Mouse (Mus musculus): ENCODE data around the gene Spp2. TPM values are rescaled to one million over a fixed set of nuclear protein-coding genes. Genes with fewer than 3 reads are reported as not detected.
A peak's percentile ranks its signal among the peaks of the same experiment; 100 is the strongest.
"Not testable (repeated sequence)": the region's sequence is repeated elsewhere in the genome, so short reads cannot be mapped to it uniquely, and the experiment has no call there.

The Spp2 gene
- total RNA-seq, 2 experiments from 2014 or later = not detected

DNA sequence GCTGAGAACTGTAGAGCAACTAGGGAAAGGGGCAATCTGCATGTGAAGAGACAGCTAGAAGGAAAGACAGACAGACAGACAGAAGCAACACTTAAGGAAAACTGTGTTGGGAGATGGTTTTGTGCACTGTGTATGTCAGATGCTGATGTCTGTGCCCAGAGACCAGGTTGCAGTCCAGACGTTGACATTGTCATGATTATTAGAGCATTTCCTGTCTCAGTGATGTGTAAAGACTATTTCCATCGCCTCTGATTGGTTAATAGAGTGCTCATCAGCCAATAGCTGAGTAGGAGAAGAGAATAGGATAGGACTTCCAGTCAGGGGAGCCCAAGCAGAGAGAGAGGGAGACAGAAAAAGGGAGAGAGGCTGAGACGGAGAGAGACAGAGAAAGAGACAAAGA, 25.8 kb downstream of the Spp2 start:
- no peak for DNase-seq

DNA sequence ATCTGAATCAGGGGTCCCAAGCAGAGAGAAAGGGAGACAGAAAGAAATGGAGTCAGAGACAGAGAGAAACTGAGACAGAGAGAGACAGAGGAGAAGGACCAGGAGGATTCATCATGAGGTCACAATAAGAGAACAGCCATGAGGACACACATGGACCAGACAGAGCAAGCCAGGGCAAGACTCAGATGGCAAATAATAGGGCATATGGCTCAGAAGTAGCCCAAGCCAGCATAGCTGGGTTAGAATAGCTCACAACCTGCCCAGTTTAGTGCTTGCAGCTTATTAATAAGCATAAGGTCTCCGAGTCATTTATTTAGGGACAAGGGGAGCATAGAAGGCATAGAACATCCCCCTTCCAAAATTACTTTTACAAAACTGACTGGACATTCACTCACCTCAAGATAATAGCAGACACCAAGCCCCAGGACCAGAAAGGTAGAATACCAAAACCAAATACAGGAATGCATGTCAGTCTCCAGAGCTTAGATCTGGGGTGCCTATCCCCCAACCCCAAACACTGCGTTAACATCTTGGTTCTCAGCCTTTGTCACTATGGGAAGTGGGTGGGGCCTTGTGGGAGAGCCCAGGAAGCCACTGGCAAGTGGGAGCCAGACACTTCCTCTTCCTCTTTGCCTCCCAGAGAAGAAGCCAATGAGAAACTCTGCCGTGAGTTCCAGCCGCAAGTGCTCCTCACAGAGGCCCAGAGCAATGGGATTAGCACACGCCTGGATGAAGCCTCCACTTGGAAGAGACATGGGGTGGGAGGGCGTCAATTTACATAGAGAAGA, 26.5 kb downstream of the Spp2 start:
- no peak for DNase-seq
- intact Hi-C loops (cut with DNase I; ENCODE audit: low total_unique reads) = no loop called here

More for the DNA sequence above, 25.8 kb downstream of the Spp2 start:
- intact Hi-C loops (cut with DNase I; ENCODE audit: low total_unique reads) = no loop called here

DNA sequence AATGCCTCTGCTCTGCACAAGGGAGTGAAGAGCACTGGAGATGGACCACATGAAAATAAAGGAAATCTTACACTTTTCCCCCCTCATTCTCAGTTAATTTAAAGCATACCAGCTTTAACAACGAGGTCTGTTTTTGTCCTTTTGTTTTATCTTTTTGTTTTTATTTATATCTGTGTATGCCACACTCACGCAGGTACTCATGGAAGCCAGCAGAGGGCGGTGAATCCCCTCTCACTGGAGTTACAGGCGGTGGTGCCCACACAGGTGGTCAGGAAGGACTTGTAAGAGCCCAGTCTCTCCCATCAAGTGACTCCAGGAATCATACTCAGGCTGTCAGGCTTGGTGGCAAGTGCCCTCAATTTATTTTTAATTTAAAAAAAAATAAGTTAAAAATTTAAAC, 27.3 kb downstream of the Spp2 start:
- intact Hi-C loops (cut with DNase I; ENCODE audit: low total_unique reads) = no loop called here

DNA sequence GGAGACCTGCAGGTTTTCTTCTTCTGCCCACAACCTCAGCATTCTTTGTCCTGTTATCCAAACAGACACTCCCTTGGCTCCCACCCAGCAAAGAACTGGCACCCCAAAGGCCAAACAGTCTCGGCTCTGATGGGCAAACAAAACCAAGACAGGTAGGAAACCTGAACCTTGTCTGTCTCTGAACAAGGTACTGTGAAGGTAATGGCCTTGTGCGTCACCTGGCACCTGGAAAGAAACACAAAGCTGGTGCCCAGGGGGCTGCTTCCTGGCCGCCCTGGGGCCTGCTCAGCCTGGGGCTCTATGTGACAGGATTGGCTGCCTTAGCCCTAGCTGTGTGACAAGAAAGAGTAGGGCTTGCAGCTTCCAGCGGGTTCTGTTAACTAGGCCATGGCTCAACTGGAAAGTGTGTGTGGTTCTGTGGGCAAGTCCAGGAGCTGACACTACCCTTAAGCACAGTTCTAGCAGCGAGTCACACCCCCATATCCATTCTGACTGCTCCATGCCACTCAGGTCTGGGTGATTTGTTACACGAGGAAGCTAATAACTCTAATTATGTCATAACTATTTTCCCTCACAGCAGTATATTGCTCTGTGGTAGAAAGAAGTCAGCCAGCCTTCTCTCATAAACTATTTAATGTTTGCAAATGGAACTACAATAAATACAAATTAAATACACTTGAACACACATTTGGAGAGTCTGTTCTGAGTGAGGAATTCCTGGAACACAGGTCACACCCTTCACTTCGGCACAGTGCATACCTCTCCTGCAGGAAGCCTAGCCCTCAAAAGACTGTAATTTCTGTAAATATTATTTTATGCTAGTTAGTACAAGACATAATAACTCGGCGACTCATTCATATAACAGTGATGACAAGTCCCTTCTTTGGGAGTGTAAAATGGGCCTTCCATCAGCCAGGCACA, 30.7 kb downstream of the Spp2 start:
- no peak for DNase-seq
- intact Hi-C loops (cut with DNase I; ENCODE audit: low total_unique reads) = no loop called here

More for the DNA sequence above, 27.3 kb downstream of the Spp2 start:
- DNase-seq = no peak

DNA sequence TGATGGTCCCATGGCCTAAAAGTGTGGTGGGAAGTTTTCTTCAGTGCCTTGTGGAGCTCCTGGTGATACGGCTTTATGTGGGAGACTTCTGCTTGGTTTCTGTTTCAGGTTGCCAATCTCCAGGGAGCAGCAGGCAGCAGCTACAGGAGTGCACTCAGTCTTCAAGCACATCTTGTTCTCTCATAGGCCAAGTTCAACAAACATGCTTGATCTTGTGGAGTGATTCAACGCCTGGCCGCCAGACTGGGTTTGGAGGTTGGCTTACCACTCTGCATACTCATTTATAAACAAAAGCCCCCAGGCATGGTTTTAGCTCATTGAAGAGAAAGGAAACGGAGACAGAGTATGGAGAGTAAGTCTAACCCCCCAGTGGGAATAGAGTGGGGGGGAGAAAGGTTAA, 36.6 kb downstream of the Spp2 start:
- no peak for DNase-seq
- intact Hi-C loops (cut with DNase I; ENCODE audit: low total_unique reads) = no loop called here

DNA sequence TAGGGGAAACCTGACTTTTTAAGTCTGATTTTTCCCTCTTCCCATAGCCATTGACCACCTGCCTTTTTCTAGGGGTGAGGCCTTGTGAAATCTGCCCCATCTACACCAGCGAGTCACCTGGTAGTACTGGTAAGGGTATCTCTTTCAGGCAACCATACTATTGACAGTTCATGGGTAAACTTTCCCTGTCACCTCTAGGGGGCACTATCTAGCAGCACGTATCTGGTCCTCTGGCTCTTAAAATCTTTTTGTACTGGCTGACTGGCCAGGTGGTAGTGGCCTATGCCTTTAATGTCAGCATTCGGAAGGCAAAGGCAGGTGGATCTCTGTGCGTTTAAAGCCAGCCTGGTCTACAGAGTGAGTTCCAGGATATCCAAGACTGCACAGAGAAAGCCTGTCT, 38.6 kb downstream of the Spp2 start:
- DNase-seq = no peak
- intact Hi-C loops (cut with DNase I; ENCODE audit: low total_unique reads) = no loop called here

DNA sequence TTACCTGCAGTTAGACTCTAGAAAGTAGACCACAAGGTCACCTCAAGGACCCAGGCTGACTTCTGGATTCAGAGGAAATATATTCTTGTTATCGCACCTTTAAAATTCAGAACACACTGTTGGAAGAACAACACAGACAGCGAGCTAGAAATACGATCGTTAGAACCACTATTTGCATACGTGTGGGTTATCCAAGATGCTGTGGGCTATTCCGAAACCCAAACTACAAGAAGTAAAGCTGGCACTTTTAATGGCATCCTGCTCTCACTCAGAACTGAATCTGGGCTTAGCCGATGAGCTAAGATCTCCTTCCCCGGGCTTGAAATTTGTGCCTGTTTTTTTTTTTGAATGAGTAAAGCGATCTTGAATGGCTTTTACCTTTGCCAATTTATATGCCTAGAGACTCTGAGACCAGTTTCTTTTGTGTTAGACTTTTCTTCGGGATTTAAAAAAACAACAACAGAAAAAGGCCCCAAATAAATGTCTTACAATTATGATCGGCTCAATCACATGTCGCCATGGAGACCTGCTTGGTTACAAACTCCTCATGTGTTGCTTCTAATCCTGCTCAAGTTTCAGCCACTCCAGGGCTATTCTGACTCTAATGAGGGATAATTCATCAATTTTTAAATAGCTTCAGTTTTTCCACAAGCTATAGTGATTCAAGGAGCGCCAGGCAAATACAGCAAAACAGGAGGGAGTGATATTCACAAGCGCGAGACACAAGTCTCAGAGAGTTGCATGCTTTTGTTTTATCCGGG, 39.7 kb downstream of the Spp2 start:
- intact Hi-C loops (cut with DNase I; ENCODE audit: low total_unique reads) = no loop called here
- DNase-seq = no peak

DNA sequence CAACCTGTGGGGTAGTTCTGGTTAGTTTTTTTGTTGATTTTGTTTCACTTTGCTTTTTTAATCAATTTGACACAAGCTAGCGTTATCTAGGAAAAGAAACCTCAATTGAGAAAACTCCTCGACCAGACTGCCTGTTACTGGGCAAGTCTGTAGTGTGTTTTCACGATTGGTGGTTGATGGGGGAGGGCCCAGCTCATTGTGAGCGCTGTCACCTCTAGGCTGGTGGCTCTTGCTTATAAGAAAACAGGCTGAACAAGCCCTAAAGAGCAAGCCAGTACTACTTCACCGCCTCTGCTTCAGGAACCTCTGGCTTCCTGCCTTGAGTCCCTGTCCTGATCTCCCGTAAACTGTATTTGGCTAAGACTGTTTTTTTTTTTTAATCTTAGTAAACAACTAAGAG, 40.7 kb downstream of the Spp2 start:
- intact Hi-C loops (cut with DNase I; ENCODE audit: low total_unique reads) = no loop called here
- DNase-seq = no peak

DNA sequence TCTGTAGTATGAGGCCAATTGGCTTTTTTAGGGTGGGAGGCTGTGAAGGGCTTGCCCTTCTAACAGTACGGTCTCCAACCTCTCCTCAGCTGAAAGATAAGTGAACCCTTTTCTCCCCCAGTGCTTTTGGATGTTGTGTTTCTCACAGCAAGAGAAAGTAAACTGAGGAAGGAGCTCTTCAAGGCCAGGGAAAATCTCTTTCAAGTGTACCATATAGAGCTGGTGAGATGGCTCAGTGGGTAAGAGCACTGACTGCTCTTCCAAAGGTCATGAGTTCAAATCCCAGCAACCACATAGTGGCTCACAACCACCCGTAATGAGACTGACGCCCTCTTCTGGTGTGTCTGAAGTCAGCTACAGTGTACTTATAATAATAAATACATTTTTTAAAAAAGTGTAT, 41.3 kb downstream of the Spp2 start:
- DNase-seq; intact Hi-C loops (cut with DNase I; ENCODE audit: low total_unique reads): not testable (repeated sequence)

DNA sequence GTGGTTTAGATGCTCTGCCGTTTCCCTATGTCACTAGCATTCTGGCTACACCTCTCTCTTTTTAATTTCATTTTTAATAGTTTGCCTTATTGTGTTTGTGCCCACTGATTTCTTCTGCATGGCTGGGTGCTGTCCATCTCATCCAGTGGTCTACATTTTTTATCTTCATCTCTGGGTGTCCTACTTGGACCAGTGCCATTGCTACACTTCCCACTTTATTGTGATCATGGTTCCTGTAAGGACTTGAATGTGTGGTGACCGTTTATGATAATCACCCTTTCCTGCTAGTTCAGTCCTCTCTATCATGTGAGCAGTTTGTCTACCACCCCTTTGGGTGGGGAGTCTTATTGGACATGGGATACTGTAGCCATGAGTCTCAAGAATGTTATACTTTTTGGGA, 43.0 kb downstream of the Spp2 start:
- intact Hi-C loops (cut with DNase I; ENCODE audit: low total_unique reads) = no loop called here
- DNase-seq = no peak

DNA sequence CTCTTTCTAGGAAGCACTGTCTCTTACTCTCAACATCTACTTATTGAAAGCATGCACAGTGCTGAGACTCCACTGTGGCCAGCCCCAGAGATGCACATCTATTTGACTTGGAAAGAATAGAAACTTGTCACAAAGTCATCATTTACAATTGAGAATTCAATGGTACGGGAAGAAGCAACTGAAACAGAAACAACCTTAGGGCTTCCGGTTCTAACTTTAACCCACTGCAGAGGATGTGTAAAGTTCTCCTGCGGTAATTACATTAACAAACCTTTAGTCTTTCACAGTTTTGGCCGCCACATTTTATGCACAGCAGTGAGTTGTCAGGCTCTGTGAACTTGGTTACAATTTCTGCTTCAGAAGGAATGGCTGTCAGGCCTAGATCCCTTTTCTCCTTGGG, 43.9 kb downstream of the Spp2 start:
- no peak for DNase-seq
- intact Hi-C loops (cut with DNase I; ENCODE audit: low total_unique reads) = no loop called here

DNA sequence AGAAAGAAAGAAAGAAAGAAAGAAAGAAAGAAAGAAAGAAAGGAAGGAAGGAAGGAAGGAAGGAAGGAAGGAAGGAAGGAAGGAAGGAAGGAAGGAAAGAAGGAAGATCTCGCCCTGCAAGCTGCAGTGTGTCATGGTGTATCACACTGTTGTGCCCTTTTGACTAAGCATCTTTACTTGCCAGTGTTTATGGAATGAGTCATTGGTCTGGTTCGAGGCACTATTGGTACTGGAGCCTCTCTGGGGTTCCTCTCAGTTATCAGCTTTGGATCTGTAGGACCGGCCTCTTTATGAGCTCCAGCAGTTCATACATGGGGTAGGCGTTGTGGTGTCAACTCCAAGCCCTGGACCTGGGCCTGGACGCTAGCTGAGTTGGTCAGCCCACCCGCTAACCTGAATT, 45.4 kb downstream of the Spp2 start:
- intact Hi-C loops (cut with DNase I; ENCODE audit: low total_unique reads) = no loop called here

DNA sequence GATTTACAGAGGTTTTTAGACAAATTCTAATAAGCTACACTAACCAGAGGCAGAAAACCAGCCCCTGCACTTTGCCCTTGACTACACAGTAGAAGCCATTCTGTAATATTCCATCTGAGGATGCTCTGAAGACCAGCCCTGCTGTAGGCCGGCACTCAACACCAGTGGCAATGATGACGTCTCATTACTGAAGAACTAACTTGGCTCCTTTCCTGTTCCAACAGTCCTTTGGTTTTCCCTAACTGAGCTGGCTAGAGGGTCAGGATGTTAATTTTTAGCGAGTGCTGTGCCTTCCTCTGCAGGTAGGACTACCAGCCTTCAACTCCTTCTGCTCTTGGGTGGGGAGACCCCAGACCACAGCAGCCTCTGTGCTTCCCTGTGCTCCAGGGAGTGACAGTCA, 47.9 kb downstream of the Spp2 start:
- intact Hi-C loops (cut with DNase I; ENCODE audit: low total_unique reads) = loop anchor here (5.0 kb wide), 1 partner anchor 253 kb away; no protein-coding TSS in a partner anchor
- DNase-seq = no peak

More for the DNA sequence above, 45.4 kb downstream of the Spp2 start:
- no peak for DNase-seq

DNA sequence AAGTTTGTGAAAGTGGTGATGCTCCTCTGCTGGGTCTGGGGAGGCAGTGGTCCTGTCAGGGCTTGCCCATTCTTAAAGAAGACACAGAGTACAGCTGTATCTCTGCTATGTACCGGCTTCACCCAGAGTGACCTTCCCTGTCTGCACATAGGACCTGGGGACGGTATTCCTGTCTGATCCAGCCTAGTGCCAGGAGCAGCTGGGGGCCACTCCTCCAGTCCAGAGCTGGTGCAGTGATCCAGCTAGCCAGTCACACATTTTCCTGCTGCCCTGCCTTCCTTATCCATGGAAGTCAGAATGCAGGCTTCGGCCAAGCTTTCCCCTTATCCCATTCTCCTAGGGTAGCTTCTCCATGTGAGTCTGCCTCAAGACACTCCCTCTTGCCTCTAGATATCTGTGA, 49.0 kb downstream of the Spp2 start:
- intact Hi-C loops (cut with DNase I; ENCODE audit: low total_unique reads) = loop anchor here (5.0 kb wide), 1 partner anchor 252 kb away; no protein-coding TSS in a partner anchor
- DNase-seq = no peak

DNA sequence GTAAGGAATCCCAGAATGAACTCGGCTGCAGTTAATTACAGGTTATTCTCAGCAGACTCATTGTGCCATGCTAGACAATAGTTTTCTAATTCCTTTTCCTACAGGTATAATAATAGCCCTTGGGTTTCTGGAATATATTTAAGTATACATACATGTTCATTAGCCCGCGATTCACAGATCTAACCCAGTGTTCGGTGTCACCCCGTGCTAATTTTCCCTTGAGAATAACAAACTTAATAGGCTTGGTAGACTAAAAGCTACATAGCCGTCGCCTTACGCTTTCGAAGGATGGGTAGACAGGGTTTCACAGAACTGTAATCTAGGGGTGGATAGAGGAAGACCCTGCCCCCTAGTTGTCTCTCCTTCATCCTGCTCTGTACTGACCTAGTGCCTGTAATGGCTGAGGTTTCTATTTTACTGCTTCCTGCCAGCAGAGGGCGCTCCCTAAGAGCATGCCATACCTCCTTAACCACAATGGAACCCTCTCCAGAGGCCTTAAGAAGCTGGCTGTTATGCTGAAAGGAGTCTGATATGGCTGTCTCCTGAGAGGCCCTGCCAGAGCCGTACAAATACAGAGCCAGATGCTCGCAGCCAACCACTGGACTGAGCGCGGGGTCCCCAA, 49.8 kb downstream of the Spp2 start:
- intact Hi-C loops (cut with DNase I; ENCODE audit: low total_unique reads) = loop anchor here (5.0 kb wide), 1 partner anchor 251 kb away; no protein-coding TSS in a partner anchor
- DNase-seq = peak; percentile 57

DNA sequence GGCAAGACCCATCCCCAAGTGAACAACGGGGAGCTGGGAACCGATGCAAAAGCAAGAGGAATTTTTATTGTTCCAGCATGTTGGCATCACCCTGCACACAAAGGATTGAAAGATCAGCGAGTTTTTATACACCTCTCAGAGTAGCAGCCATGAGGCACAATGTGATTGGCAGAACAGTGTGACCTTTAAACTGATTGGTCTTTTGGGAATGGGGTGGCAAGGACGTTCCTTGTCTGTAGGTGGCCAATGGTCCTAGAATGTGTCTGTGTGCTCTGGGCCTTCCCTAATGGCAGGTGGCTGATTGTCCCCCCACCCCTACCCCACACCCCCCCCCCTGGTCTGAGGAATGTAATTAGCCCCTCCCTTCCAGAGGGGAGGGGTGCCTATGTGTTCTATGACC, 52.4 kb downstream of the Spp2 start:
- intact Hi-C loops (cut with DNase I; ENCODE audit: low total_unique reads) = loop anchor here (5.0 kb wide), 1 partner anchor 248 kb away; no protein-coding TSS in a partner anchor
- DNase-seq = no peak

DNA sequence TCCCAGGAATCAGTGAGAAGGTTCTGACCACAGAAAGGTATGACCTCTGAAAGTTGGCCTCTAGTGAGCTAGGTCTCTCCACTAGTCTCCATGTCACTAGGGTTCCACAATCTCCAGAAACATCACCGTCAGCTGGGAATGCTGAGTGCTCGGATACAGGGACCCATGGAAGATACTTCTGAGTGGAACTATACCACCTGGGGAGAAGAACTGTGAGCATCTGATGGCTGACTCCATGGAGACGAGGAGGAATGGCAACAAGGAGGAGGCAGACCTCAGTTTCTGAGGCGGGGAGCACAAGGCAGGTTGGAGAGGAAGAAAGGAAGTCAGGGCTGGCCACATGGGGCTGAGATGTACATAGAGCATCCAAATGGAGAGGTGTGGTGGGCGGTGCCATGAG, 52.9 kb downstream of the Spp2 start:
- intact Hi-C loops (cut with DNase I; ENCODE audit: low total_unique reads) = loop anchor here (5.0 kb wide), 1 partner anchor 248 kb away; no protein-coding TSS in a partner anchor
- DNase-seq = no peak

DNA sequence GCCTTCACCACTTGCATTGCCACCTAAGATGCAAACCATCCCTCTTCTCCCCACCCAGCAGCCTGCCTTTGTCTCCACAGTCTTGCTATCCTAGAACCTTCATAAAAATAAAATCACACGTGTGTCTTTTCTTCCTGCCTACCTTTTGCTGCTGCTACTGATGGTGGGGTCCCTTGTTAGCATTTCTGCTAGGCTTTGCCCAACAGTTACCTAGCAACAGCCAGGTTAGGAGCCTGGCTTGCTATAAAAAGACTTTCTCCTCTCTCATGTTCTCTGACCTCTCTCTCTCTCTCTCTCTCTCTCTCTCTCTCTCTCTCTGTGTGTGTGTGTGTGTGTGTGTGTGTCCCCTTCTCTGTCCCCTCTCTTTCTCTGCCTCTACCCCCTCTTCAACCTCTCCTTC, 54.3 kb downstream of the Spp2 start:
- no peak for DNase-seq
- intact Hi-C loops (cut with DNase I; ENCODE audit: low total_unique reads) = no loop called here

DNA sequence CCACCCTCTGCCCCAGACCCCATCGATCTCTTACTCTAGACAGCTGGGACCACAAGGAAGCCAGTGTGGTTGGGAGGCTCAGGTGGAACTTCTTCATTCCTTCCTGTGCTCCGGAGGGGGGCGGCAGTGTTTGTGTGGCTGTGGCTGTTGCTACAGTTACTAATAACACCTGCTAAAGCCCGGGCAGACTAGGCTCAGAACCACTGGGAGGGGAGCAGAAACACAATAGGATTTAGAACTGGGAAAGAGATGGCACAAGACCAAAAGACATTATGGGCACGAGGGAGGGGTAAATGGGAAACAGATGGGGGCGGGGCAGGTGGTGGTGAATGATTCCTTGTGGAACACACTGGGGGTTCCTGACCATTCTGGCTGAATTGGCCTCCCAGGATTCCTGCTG, 55.7 kb downstream of the Spp2 start:
- intact Hi-C loops (cut with DNase I; ENCODE audit: low total_unique reads) = no loop called here
- DNase-seq = no peak

All from gastrocnemius, postnatal 14 days (tissue).